Mouse (Mus musculus) G1E (cell line): ENCODE data around the gene Lrrc25. TPM values are rescaled to one million over a fixed set of nuclear protein-coding genes. Genes with fewer than 3 reads are reported as not detected.

ENCODE experiments used
- ATAC-seq: 2 replicates; pipeline ENCODE4 v1.8.0; 2016; ENCODE audit warnings: mild to moderate bottlenecking; ENCODE audit not compliant: insufficient number of reproducible peaks, poor library complexity, low FRiP score, severe bottlenecking; ENCODE audit errors: extremely low read depth
- DNase-seq: peaks from one replicate; pipeline ENCODE4 v3.0.0; 2012; ENCODE audit warnings: low spot score
- H3K27me3 ChIP-seq: 2 replicates; pipeline ENCODE4 v1.6.1; 2012; ENCODE audit warnings: mild to moderate bottlenecking, low read length, inconsistent platforms; ENCODE audit not compliant: insufficient read depth
- H3K36me3 ChIP-seq: replicated peaks from 2 replicates; pipeline ENCODE3; 2012; ENCODE audit warnings: mild to moderate bottlenecking, inconsistent platforms
- H3K4me1 ChIP-seq: 2 replicates; pipeline ENCODE4 v1.6.1; 2012; ENCODE audit warnings: low read depth, low read length, inconsistent platforms, mixed read lengths; ENCODE audit not compliant: insufficient read depth
- H3K4me3 ChIP-seq: 2 replicates; pipeline ENCODE4 v1.5.1; 2012; ENCODE audit warnings: low read depth, mild to moderate bottlenecking, inconsistent platforms, low read length, moderate library complexity, mixed read lengths
- H3K9me3 ChIP-seq: replicated peaks from 2 replicates; pipeline ENCODE4 v1.6.1; 2012; ENCODE audit warnings: inconsistent platforms
- CTCF ChIP-seq: IDR thresholded peaks from 2 replicates; pipeline ENCODE4 v1.5.1; 2012; ENCODE audit warnings: low read depth, low read length, inconsistent platforms, mixed read lengths
- GATA1 ChIP-seq: IDR thresholded peaks from 2 replicates; pipeline ENCODE4 v1.6.1; 2012; ENCODE audit warnings: borderline replicate concordance, low read length, inconsistent platforms, mixed read lengths
- GATA2 ChIP-seq: IDR thresholded peaks from 2 replicates; pipeline ENCODE4 v1.6.1; 2012; ENCODE audit warnings: low read depth, low read length, inconsistent platforms, borderline replicate concordance
- POLR2AphosphoS5 ChIP-seq: IDR thresholded peaks from 2 replicates; pipeline ENCODE4 v1.6.1; 2012; ENCODE audit warnings: low read depth, low read length, inconsistent platforms; ENCODE audit not compliant: insufficient replicate concordance
- TAL1 ChIP-seq: conservative IDR thresholded peaks from 2 replicates; pipeline ENCODE4 v1.6.1; 2012; ENCODE audit warnings: low read depth, low read length, inconsistent platforms, mixed read lengths
- polyA plus RNA-seq: library from polyadenylated mRNA; stranded (reverse); fragments of >175 nt; gene quantifications from 2 replicates; pipeline ENCODE4 v1.2.3, GENCODE M21; 2012
- total RNA-seq, 2 experiments: library from RNA; stranded (forward) in 1 of 2; stranded (reverse) in 1 of 2; fragments of 200-1000 nt in 1 of 2; fragments of >200 nt in 1 of 2; fragmentation: Nextera tagmentation in 1 of 2; gene quantifications; 2 replicates each; pipeline ENCODE4 v1.2.3; 2014 to 2017

Lrrc25 gene
- total and polyA plus RNA-seq, 3 experiments = 1.6 to 2.6 (median 1.6) TPM

GRCm38 (mm10) chr8:70610796-70611771 is 4.9 kb upstream of the Lrrc25 start:
- peaks cover 11% of the 10 kb centered on the region for H3K36me3 ChIP-seq
- ATAC-seq (no peak), DNase-seq (peak; percentile 76)
- H3K27me3 ChIP-seq = peaks cover 23% of the 10 kb centered on the region; the same call in 1 of the 2 replicates
- H3K4me3 ChIP-seq = peak overlapping the region; percentile 73
- H3K9me3 ChIP-seq = 0 out of 2 replicates have a peak, but pooled peaks cover 2% of the 10 kb centered on the region
- H3K4me1 ChIP-seq = peaks cover 77% of the 10 kb centered on the region
- no peak for TF ChIP-seq GATA2
- TF ChIP-seq CTCF = peak; percentile 95
- TF ChIP-seq TAL1 = no peak
- TF ChIP-seq POLR2AphosphoS5 = no peak

- TF ChIP-seq TAL1 = no peak
- TF ChIP-seq CTCF = peak; percentile 99
- peaks cover 78% of the 10 kb centered on the region for H3K4me1 ChIP-seq
- H3K36me3 ChIP-seq = peaks cover 3% of the 10 kb centered on the region
- ATAC-seq (no peak), DNase-seq (peak; percentile 63)
- peak overlapping the region; percentile 73 for H3K4me3 ChIP-seq
- H3K9me3 ChIP-seq = 0 out of 2 replicates have a peak, but pooled peaks cover 2% of the 10 kb centered on the region
- H3K27me3 ChIP-seq = peaks cover 23% of the 10 kb centered on the region; the same call in 1 of the 2 replicates
Observed at GRCm38 (mm10) chr8:70611849-70612248, 4.1 kb upstream of the Lrrc25 start.

- Histone ChIP-seq H3K4me3 (no peak overlapping the region), H3K9me3 (0 out of 2 replicates have a peak, but pooled peaks cover 2% of the 10 kb centered on the region), H3K36me3 (no peaks in the 10 kb centered on the region), H3K27me3 (peaks cover 7% of the 10 kb centered on the region; the same call in 1 of the 2 replicates), H3K4me1 (peaks cover 78% of the 10 kb centered on the region)
- no peak for TF ChIP-seq POLR2AphosphoS5
- TF ChIP-seq TAL1 = no peak
- no peak for TF ChIP-seq GATA1
- no peak for TF ChIP-seq CTCF
- TF ChIP-seq GATA2 = no peak
- DNase-seq = no peak
- no peak for ATAC-seq
Observed at GRCm38 (mm10) chr8:70613763-70614162, 2.2 kb upstream of the Lrrc25 start.

GRCm38 (mm10) chr8:70614469-70614868 is 1.5 kb upstream of the Lrrc25 start:
- Histone ChIP-seq H3K27me3 (no peaks in the 10 kb centered on the region; the same call in 1 of the 2 replicates), H3K9me3 (no peaks in the 10 kb centered on the region), H3K4me3 (no peak overlapping the region), H3K36me3 (no peaks in the 10 kb centered on the region), H3K4me1 (peaks cover 75% of the 10 kb centered on the region)
- ATAC-seq (no peak), DNase-seq (no peak)
- TF ChIP-seq CTCF (no peak), POLR2AphosphoS5 (no peak), GATA1 (no peak), GATA2 (no peak), TAL1 (no peak)

- DNase-seq (no peak), ATAC-seq (no peak)
- TF ChIP-seq POLR2AphosphoS5 = no peak
- TF ChIP-seq GATA2 = no peak
- no peak for TF ChIP-seq GATA1
- H3K4me1 ChIP-seq = peaks cover 71% of the 10 kb centered on the region
- H3K27me3 ChIP-seq = no peaks in the 10 kb centered on the region
- no peaks in the 10 kb centered on the region for H3K9me3 ChIP-seq
- no peak overlapping the region for H3K4me3 ChIP-seq
- no peaks in the 10 kb centered on the region for H3K36me3 ChIP-seq
Observed at GRCm38 (mm10) chr8:70615281-70615680, 674 bp upstream of the Lrrc25 start.

- H3K9me3 ChIP-seq = no peaks in the 10 kb centered on the region
- TF ChIP-seq POLR2AphosphoS5 (no peak), GATA1 (no peak), GATA2 (no peak), CTCF (no peak), TAL1 (no peak)
- H3K27me3 ChIP-seq = no peaks in the 10 kb centered on the region
- H3K4me3 ChIP-seq = peak overlapping the region; percentile 35; the same call in 1 of the 2 replicates
- peaks cover 72% of the 10 kb centered on the region for H3K4me1 ChIP-seq
- DNase-seq = no peak
- ATAC-seq = no peak
- no peaks in the 10 kb centered on the region for H3K36me3 ChIP-seq
Observed at GRCm38 (mm10) chr8:70616645-70617044, 690 bp downstream of the Lrrc25 start.

DNA sequence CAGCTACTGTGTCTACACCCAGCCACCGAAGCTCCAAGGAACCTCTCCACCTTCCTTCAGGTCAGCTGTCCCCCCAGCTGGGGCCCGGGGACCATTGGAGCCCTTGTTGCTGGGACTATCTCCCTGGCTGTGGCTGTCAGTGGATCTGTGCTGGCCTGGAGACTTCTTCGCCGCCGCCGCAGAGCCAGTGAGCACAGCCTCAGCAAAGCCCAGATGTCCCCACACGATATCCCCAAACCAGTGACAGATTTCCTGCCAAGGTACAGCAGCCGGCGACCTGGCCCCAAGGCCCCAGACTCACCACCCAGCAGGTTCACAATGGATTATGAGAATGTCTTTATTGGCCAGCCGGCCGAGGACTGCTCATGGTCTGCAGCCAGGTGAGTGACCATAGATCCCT is 2.0 kb downstream of the Lrrc25 start:
- peaks cover 78% of the 10 kb centered on the region for H3K4me1 ChIP-seq
- no peak for DNase-seq

More for the DNA sequence above, 2.0 kb downstream of the Lrrc25 start:
- TF ChIP-seq TAL1 = peak; percentile 11; the same call in 1 of the 2 replicates
- TF ChIP-seq POLR2AphosphoS5 = no peak
- Histone ChIP-seq H3K9me3 (no peaks in the 10 kb centered on the region), H3K36me3 (no peaks in the 10 kb centered on the region), H3K4me3 (peak overlapping the region; percentile 64; the same call in 1 of the 2 replicates), H3K27me3 (no peaks in the 10 kb centered on the region)
- 0 out of 2 replicates have a peak, but pooled peaks have one; percentile 2 for ATAC-seq
